Mouse (Mus musculus) testis, adult 2 months (tissue): ENCODE results near the gene Aurkaip1.

Source experiments
- CTCF ChIP-seq: fragments of 200-500 bp; IDR thresholded peaks from 2 replicates; pipeline ENCODE4 v1.5.1; 2012; ENCODE audit warnings: low read depth, mild to moderate bottlenecking, inconsistent platforms, low read length, moderate library complexity; ENCODE audit not compliant: control insufficient read depth, insufficient read depth, insufficient replicate concordance
- POLR2A ChIP-seq: fragments of 200-500 bp; IDR thresholded peaks from 2 replicates; pipeline ENCODE4 v1.6.1; 2012; ENCODE audit warnings: low read depth, mild to moderate bottlenecking, inconsistent platforms, low read length, moderate library complexity; ENCODE audit not compliant: control insufficient read depth

- no peak for TF ChIP-seq CTCF
- no peak for TF ChIP-seq POLR2A
Measured at GRCm38 (mm10) chr4:155802075-155802474, 29.0 kb upstream of the Aurkaip1 start.
